Mouse (Mus musculus) Patski (cell line): ENCODE data around the gene Csgalnact2. TPM values are rescaled to one million over a fixed set of nuclear protein-coding genes. Genes with fewer than 3 reads are reported as not detected.

Source experiments
- ATAC-seq: fragments of 100-300 bp; one replicate; pipeline ENCODE4 v1.8.0; 2021
- CTCF ChIA-PET: fragments of 350-600 bp; sonication (Branson Sonifier 250); formaldehyde crosslinking; loops from one replicate; lab custom pipeline; 2022; ENCODE audit warnings: inconsistent platforms; lab: Charles Lee
- POLR2A ChIA-PET: fragments of 350-600 bp; sonication (Branson Sonifier 250); formaldehyde crosslinking; loops from one replicate; lab custom pipeline; 2022; ENCODE audit warnings: antibody characterized with exemption, inconsistent platforms; lab: Charles Lee
- DNase-seq: peaks from one replicate; pipeline ENCODE4 v3.0.0-alpha.2; 2011; ENCODE audit warnings: low read depth, low spot score
- H3K27me3 ChIP-seq: fragments of 371-371 bp; one replicate; pipeline ENCODE4 v1.5.1; 2021
- CTCF ChIP-seq: fragments of 100-300 bp; IDR thresholded peaks from one replicate; pipeline ENCODE4 v1.5.1; 2021
- in situ Hi-C: fragments of 300-500 bp; cut with MboI; formaldehyde crosslinking; loops from 3 replicates; pipeline ENCODE4 v1.11.1; 2018; ENCODE audit warnings: low pct_unique_long_range_greater_than_20kb, mixed read lengths
- polyA plus RNA-seq: library from polyadenylated mRNA; unstranded; gene quantifications from one replicate; pipeline ENCODE4 v1.2.3, GENCODE M21; 2021

Gene Csgalnact2
- polyA plus RNA-seq, 1 experiment from 2014 or later: 11.7 TPM

- TF ChIP-seq CTCF: no peak
- CTCF ChIA-PET: no interaction called here
- ATAC-seq: no peak
- H3K27me3 ChIP-seq: peaks cover 6% of the 10 kb centered on the region
- DNase-seq: no peak
- in situ Hi-C loops: no loop called here
- POLR2A ChIA-PET: no interaction called here
Observed at GRCm38 (mm10) chr6:118088750-118089440, 50.0 kb downstream of the Csgalnact2 start.

- TF ChIP-seq CTCF: no peak
- in situ Hi-C loops: no loop called here
- CTCF ChIA-PET: no interaction called here
- DNase-seq (no peak), ATAC-seq (no peak)
- no peaks in the 10 kb centered on the region for H3K27me3 ChIP-seq
- POLR2A ChIA-PET: no interaction called here
Observed at GRCm38 (mm10) chr6:118087955-118088354, 51.0 kb downstream of the Csgalnact2 start.

- no peak for ATAC-seq
- TF ChIP-seq CTCF: no peak
- POLR2A ChIA-PET: no interaction called here
- DNase-seq: no peak
- H3K27me3 ChIP-seq: no peaks in the 10 kb centered on the region
- in situ Hi-C loops: no loop called here
- CTCF ChIA-PET: interaction anchor here (1.1 kb wide), 1 partner anchor 15 kb away, joined by 5 read pairs; no protein-coding TSS in a partner anchor
Observed at GRCm38 (mm10) chr6:118084596-118084995, 54.3 kb downstream of the Csgalnact2 start.

GRCm38 (mm10) chr6:118083608-118084007, 55.3 kb downstream of the Csgalnact2 start:
- in situ Hi-C loops: no loop called here
- ATAC-seq (no peak), DNase-seq (no peak)
- ChIA-PET POLR2A (no interaction called here), CTCF (no interaction called here)
- no peak for TF ChIP-seq CTCF
- no peaks in the 10 kb centered on the region for H3K27me3 ChIP-seq

- POLR2A ChIA-PET: no interaction called here
- no peaks in the 10 kb centered on the region for H3K27me3 ChIP-seq
- in situ Hi-C loops: no loop called here
- no peak for ATAC-seq
- no peak for DNase-seq
- CTCF ChIA-PET: interaction anchor here (1.1 kb wide), 1 partner anchor 60 kb away, joined by 3 read pairs; no protein-coding TSS in a partner anchor
- no peak for TF ChIP-seq CTCF
Observed at GRCm38 (mm10) chr6:118082384-118082783, 56.6 kb downstream of the Csgalnact2 start.

GRCm38 (mm10) chr6:118080711-118081110, 58.2 kb downstream of the Csgalnact2 start:
- CTCF ChIA-PET: no interaction called here
- ATAC-seq (no peak), DNase-seq (no peak)
- TF ChIP-seq CTCF: no peak
- no peaks in the 10 kb centered on the region for H3K27me3 ChIP-seq
- in situ Hi-C loops: no loop called here
- POLR2A ChIA-PET: no interaction called here

GRCm38 (mm10) chr6:118079762-118080465, 59.0 kb downstream of the Csgalnact2 start:
- ChIA-PET CTCF (no interaction called here), POLR2A (no interaction called here)
- in situ Hi-C loops: no loop called here
- TF ChIP-seq CTCF: no peak
- ATAC-seq: no peak
- no peaks in the 10 kb centered on the region for H3K27me3 ChIP-seq
- DNase-seq: no peak

GRCm38 (mm10) chr6:118079292-118079691, 59.6 kb downstream of the Csgalnact2 start:
- in situ Hi-C loops: no loop called here
- no peak for ATAC-seq
- H3K27me3 ChIP-seq: no peaks in the 10 kb centered on the region
- CTCF ChIA-PET: no interaction called here
- TF ChIP-seq CTCF: no peak
- DNase-seq: no peak
- POLR2A ChIA-PET: no interaction called here

GRCm38 (mm10) chr6:118078751-118079150, 60.2 kb downstream of the Csgalnact2 start:
- TF ChIP-seq CTCF: no peak
- H3K27me3 ChIP-seq: no peaks in the 10 kb centered on the region
- POLR2A ChIA-PET: no interaction called here
- CTCF ChIA-PET: no interaction called here
- in situ Hi-C loops: no loop called here
- ATAC-seq (no peak), DNase-seq (no peak)

GRCm38 (mm10) chr6:118077421-118077820, 61.5 kb downstream of the Csgalnact2 start:
- in situ Hi-C loops: no loop called here

GRCm38 (mm10) chr6:118076748-118077147, 62.2 kb downstream of the Csgalnact2 start:
- TF ChIP-seq CTCF: no peak
- CTCF ChIA-PET: interaction anchor here (1.6 kb wide), 1 partner anchor 19 kb away, joined by 4 read pairs; no protein-coding TSS in a partner anchor
- ATAC-seq: no peak
- no peaks in the 10 kb centered on the region for H3K27me3 ChIP-seq
- POLR2A ChIA-PET: no interaction called here
- in situ Hi-C loops: no loop called here
- DNase-seq: no peak

More at GRCm38 (mm10) chr6:118077421-118077820, 61.5 kb downstream of the Csgalnact2 start:
- ChIA-PET POLR2A (no interaction called here), CTCF (interaction anchor here (1.6 kb wide), 1 partner anchor 19 kb away, joined by 4 read pairs; no protein-coding TSS in a partner anchor)
- TF ChIP-seq CTCF: no peak
- DNase-seq (no peak), ATAC-seq (no peak)
- no peaks in the 10 kb centered on the region for H3K27me3 ChIP-seq
